ENCODE assay signal across 26 mouse cellular contexts in genomic region chr2:74217437-74217836, GRCm38 (mm10).
"Had no signal": no experiment of that assay in that cellular context is flagged by ENCODE, and none has a peak within 500 bp of the region (broad histone marks: within the 10 kb centered on the region; RNA-seq: fewer than 3 reads in every experiment).

No protein-coding gene starts in this region.

- H3K9me3 ChIP-seq: heart, embryonic 13.5 days; heart, embryonic 15.5 days; hindbrain, embryonic 12.5 days; hindbrain, embryonic 15.5 days; kidney, embryonic 15.5 days had no signal

- H3K4me2 ChIP-seq: heart, embryonic 11.5 days; heart, embryonic 13.5 days; heart, embryonic 15.5 days; hindbrain, embryonic 12.5 days; hindbrain, embryonic 15.5 days; kidney, embryonic 15.5 days; liver, embryonic 11.5 days had no signal

- ATAC-seq: hindbrain, postnatal 0 days; intestine, embryonic 16.5 days had no signal

- H3K27ac ChIP-seq: heart, adult 2 months; heart, embryonic 13.5 days; heart, embryonic 15.5 days; hindbrain, embryonic 12.5 days; hindbrain, embryonic 15.5 days; hindbrain, postnatal 0 days; kidney, embryonic 15.5 days; kidney, postnatal 0 days; layer of hippocampus, adult 2 months; left cerebral cortex, adult 2 months; liver, embryonic 14.5 days had no signal

- DNase-seq: gastrocnemius, postnatal 14 days; gastrocnemius, postnatal 36 days; heart, adult 11 months; heart, adult 2 months; heart, postnatal 14 days; heart, postnatal 36 days; kidney, adult 11 months; kidney, adult 2 months; kidney, adult 9 months; kidney, postnatal 14 days; kidney, postnatal 36 days; liver; lung, adult 18-20 months had no signal

- H3K27me3 ChIP-seq: heart, embryonic 13.5 days; heart, embryonic 15.5 days; hindbrain, embryonic 12.5 days; hindbrain, embryonic 15.5 days; kidney, embryonic 15.5 days had no signal

- H3K4me1 ChIP-seq: heart, embryonic 13.5 days; heart, embryonic 15.5 days; hindbrain, embryonic 12.5 days; hindbrain, embryonic 15.5 days; kidney, embryonic 15.5 days had no signal

- H3K4me3 ChIP-seq: heart, adult 2 months; heart, embryonic 13.5 days; heart, embryonic 15.5 days; hindbrain, embryonic 12.5 days; hindbrain, embryonic 15.5 days; kidney, embryonic 15.5 days; layer of hippocampus, adult 2 months; left cerebral cortex, adult 2 months had no signal

- H3K9ac ChIP-seq: heart, embryonic 13.5 days; heart, embryonic 15.5 days; hindbrain, embryonic 12.5 days; hindbrain, embryonic 15.5 days; kidney, embryonic 15.5 days; liver, embryonic 14.5 days had no signal

- H3K36me3 ChIP-seq: heart, embryonic 13.5 days; heart, embryonic 15.5 days; hindbrain, embryonic 12.5 days; hindbrain, embryonic 15.5 days; kidney, embryonic 15.5 days had no signal
